Mouse (Mus musculus) lung, adult 2 months (tissue): ENCODE measurements around the gene Hyal1.
A peak's percentile ranks its signal among the peaks of the same experiment; 100 is the strongest.

Experiments used
- CTCF ChIP-seq: fragments of 200-500 bp; IDR thresholded peaks from 2 replicates; pipeline ENCODE4 v1.5.1; 2011; ENCODE audit warnings: mild to moderate bottlenecking, low read length, control low read depth; ENCODE audit not compliant: insufficient read depth
- POLR2A ChIP-seq: fragments of 200-500 bp; IDR thresholded peaks from 2 replicates; pipeline ENCODE4 v1.6.1; 2011; ENCODE audit warnings: low read depth, mild to moderate bottlenecking, control low read depth, low read length, borderline replicate concordance; ENCODE audit errors: extremely low read depth

DNA sequence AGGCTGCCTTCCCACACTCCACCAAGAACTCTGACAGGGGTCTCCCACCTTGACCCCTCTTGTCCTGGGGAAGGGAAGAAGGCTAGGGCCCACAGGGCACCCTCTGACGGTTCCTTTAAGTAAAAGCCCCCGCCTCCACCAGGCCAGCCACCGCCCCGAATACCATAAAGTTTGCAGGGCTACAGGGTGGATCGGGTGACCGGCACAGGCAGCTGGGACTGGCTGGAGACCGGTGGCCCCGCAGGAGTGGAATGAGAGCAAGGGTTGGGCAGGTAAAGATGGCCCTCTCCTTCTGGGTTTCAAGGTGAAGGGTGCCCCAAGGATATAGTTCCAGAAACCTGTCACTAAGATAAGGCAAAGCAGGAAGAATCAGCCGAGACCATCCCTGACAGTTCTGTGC is 29.9 kb downstream of the Hyal1 start:
- TF ChIP-seq CTCF (no peak), POLR2A (peak; percentile 64; the same call in 1 of the 2 replicates)
